Mouse (Mus musculus) brain, embryonic 14.5 days (tissue): Measurements from ENCODE around the gene Tomm40l.

ENCODE experiments used
- CTCF ChIP-seq: fragments of 200-500 bp; IDR thresholded peaks from 2 replicates; pipeline ENCODE4 v1.5.1; 2012; ENCODE audit warnings: inconsistent platforms, mild to moderate bottlenecking, moderate library complexity, borderline replicate concordance; ENCODE audit not compliant: insufficient read depth, insufficient read length; ENCODE audit errors: extremely low read depth
- POLR2A ChIP-seq: fragments of 200-500 bp; IDR thresholded peaks from 2 replicates; pipeline ENCODE4 v1.6.1; 2012; ENCODE audit warnings: mild to moderate bottlenecking, inconsistent platforms, borderline replicate concordance; ENCODE audit not compliant: poor library complexity, insufficient read depth, insufficient read length, severe bottlenecking; ENCODE audit errors: extremely low read depth

GRCm38 (mm10) chr1:171268341-171268740 lies 46.0 kb upstream of the Tomm40l start:
- no peak for TF ChIP-seq CTCF
- no peak for TF ChIP-seq POLR2A
